Mouse (Mus musculus) cerebellum, postnatal 36 days (tissue): ENCODE results near the gene Ccl2.

Experiments
- DNase-seq, 2 experiments: peaks; one replicate each; pipeline ENCODE4 v3.0.0; 2021 to 2022; ENCODE audit warnings: mixed read lengths in 2 of 2

The Ccl2 gene

DNA sequence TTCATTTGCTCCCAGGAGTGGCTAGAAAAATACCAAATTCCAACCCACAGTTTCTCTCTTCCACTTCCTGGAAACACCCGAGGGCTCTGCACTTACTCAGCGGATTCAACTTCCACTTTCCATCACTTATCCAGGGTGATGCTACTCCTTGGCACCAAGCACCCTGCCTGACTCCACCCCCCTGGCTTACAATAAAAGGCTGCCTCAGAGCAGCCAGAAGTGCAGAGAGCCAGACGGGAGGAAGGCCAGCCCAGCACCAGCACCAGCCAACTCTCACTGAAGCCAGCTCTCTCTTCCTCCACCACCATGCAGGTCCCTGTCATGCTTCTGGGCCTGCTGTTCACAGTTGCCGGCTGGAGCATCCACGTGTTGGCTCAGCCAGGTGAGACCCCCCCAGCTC is at the start of gene Ccl2:
Ccl2 (plus strand) TSS at position 216 of the 400 bp plus-strand sequence.
- peak; percentile 10 to 20 for DNase-seq

GRCm38 (mm10) chr11:81996172-81996841 is 39.1 kb upstream of the Ccl2 start:
- DNase-seq, result peak; percentile 69 to 76

- DNase-seq, result no peak
These were observed 38.3 kb upstream of the Ccl2 start for GRCm38 (mm10) chr11:81997085-81997484.

DNA sequence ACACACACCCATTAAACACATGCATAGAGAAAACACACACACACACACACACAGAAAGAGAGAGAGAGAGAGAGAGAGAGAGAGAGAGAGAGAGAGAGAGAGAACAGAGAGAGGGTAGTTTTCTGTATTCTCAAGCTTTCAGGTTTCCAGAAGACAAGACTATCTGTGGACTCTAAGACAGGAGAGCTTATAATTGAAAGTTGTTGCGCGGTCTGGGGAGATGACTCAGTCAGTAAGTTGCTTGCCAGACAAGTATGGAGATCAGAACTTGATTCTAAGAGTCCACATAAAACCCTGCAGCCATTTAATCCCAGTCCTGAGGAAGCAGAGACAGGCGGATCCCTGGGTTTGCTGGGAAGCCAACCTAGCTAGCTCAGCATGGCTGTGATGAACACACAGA is 36.7 kb upstream of the Ccl2 start:
- no peak for DNase-seq

- no peak for DNase-seq
These were observed 35.9 kb upstream of the Ccl2 start for GRCm38 (mm10) chr11:81999469-81999868.

DNA sequence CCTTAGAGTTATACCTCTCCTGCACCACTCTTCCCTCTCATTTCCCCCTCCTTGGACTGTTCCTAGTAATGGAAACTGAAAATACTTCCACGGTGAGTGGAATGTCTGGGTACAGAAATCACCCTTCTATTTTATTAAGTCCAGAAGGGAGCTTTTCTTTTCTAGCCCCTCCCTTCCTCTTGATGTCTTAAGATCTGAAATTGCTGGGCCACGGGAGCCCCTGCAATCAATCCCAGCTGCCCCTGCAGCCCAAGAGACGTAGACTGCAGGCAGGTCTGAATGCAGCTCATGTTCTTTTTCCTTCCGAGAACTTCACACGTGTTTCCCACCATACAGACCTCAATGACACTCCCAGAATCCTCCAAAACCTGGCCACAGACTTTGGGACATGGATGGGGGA is 34.8 kb upstream of the Ccl2 start:
- DNase-seq, result no peak

DNA sequence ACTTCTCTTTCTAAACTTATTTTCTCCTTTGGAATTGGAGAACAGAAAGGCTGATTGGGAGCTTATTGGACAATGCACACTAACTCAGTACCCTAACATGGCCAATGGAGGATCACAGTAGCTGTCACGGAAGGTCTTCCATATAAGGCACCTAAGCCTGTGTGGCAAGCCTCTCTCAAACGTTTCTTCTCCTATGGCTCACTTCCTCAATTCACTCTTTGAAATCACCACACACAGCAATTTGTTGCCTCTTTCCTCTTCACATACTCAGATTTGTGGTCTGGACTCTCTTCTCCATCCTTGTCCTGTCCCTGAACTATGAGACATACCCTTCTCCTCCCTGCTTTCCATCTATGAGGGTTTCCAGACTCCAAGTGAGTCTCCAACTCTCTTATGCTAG is 30.6 kb upstream of the Ccl2 start:
- DNase-seq, result no peak

DNA sequence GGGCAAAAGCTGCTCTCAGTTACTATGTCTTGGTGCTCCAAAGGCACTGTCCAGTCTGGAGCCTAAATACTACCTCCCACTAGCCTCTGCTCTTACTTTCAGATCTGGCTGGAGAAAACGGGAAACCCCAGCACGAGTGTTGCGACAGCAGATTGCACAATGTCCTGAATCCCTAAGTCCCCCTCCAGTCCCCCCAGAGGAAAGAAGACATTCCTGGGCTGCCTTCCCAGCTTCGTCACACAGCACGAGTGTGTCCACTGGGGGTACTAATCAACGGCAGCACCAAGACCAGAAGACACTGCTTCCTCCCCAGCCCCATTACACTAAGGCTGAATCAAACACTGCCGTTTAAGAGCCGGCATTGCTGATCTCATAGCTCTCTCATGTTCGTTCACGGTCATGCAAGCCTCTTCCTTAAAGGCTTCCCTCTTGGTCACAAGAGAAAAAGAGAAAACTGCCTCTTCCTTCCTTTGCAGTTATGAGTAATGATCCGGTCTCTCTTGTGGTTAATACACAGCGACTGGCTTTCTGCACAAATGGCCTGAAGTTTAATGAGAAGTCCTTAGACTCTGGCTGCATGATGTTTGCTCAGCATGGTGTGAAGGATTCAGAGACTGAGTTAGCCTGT is 28.5 kb upstream of the Ccl2 start:
- no peak for DNase-seq

DNA sequence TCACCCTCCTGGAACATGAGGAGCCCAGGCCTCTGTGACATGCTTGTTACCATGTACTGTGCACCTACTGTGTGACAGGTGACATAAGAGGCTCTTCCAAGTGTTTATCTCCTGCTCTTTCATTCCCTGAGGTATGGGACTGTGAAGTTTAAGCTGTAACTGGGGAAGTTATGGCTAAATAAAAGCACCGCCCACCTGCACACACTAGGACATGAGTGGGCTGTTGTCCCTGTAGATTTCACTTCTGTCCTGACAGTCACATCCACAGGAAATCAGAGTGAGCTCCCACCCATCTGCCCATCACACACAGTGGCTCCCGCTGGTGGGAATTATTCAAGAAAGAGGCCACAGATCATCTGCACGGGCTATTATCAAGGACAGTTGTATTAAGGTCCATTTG is 25.3 kb upstream of the Ccl2 start:
- DNase-seq, result no peak

DNA sequence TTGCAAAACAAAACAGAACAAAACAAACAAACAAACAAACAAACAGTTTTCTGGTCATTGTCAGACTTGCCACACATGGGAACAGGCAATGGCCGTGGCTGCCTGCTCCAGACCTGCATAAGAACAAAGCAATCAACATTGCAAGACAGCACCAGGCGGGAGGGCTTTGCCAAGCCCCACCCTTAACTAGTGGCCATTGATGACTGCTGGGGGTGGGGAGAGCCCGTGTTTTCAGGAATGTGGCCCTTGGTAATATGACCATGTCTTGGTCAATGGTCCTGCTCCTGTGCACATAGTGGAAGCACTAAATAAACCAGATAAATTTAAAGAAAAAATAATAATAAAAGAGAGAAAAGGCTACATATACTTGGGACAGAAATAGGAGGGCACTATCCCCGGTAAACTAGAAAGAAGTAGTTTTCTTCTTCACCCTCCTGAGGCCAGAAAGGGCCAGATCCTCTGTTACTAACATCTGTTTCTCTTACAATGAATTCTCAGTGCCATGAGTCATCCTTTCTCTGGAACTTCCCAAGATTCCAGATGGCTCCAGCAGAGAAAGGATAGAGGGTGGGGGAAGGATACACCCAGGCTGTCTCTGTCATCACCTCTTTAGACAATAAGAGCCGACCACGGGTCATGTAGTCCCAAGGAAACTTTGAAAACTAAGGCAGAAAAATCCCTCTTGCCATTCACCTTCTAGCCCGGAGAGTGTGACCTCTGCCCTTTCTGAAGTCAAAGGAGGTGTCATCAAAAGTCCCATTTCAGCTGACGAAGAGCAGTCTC is 23.8 kb upstream of the Ccl2 start:
- no peak for DNase-seq

DNA sequence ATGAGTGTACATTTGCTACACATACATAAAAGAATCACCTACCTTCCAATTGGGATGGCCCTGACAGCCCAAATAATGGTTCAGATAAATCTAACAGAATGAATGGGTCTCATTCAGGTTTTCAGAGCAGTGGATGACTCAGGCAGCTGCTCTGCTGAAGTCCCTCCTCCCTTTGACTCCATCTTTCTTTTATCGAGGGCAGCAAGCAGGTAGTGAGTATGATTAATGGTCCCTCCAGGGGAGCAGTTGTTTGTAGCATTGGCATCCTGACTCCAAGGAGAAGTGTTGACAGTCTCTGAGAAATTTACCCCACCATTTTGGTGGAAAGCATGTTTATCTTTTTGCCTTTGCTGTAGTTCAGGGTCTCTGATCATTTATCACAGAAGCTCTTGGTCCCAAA is 21.6 kb upstream of the Ccl2 start:
- DNase-seq, result no peak

DNA sequence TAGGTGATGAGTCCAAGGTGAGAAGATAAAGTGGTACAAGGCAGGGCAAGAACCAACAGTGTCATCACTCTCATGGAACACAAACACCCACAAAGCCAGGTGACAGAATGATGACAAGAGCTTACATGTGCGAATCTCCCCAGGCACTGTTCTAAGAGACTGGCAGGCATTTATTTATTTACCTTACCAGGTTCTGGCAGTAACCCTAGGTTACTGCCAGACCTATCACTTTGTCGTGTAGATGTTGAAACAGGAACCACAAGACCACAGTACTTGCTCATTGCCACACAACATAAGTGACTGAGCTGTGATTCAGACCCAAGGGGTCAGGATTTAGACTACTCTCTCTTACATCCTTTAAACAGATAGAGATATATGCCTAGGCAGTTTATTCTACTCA is 20.3 kb upstream of the Ccl2 start:
- DNase-seq, result no peak

GRCm38 (mm10) chr11:82016181-82016780 is 19.1 kb upstream of the Ccl2 start:
- DNase-seq, result no peak

DNA sequence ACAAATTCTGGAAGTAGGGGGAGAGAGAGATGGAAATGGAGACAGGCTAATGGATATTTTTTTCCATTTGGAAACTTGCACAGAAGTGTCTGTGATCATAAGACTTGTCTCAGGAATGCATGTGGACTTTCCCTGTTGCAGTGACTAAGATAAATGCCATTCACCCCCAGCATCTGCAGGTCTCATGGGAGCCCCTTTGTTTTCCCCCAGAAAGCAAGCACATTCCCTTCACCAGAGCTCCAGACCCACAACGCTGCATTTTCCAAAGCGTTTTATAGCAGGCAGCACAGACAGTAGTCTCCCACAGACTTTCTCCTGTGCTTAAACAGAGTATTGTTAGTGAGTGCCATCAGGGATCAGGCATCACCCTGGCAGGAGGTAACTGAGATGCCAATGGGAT is 16.0 kb upstream of the Ccl2 start:
- no peak for DNase-seq

DNA sequence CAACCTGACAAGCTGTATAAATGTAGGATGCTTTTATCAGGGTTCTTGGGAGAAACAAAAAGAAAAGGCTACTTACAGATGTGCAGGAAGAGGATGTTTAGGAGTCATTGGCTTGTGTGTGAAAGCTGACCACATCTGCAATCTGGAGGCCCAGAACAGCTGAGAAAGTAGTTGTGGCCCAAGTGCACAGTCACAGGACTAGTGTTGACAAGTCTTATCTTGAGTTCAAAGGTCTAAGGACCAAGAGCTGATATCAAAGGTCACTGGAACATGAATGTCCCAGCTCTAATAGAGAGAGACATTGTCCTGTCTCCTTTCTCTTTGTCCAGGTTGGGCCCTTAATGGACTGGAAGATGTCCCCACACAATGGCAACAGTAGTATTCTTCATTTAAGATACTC is 15.6 kb upstream of the Ccl2 start:
- no peak for DNase-seq

DNA sequence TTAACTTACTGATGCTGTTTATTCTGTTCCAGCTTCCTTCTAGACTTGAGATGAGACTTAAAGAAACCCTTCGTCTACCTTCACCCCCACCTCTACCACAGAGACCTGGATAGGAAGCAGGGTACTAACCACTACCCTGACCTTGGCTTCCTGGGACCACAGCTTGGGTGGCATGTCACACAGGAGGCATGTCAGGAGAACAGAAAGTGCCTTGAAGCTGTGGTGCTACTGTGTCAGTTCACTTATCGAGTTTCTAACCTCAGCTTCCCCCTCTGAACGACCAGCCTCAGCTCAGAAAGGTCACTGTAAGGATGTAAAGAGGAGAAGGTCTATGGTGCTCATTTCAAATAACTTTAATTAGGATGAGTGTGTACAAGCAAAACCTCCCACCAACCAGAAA is 14.0 kb upstream of the Ccl2 start:
- no peak for DNase-seq

- no peak for DNase-seq
These were observed 12.8 kb upstream of the Ccl2 start for GRCm38 (mm10) chr11:82022504-82023056.

- no peak for DNase-seq
These were observed 11.6 kb upstream of the Ccl2 start for GRCm38 (mm10) chr11:82023769-82024168.

- no peak for DNase-seq
These were observed 5.2 kb upstream of the Ccl2 start for GRCm38 (mm10) chr11:82030171-82030570.

DNA sequence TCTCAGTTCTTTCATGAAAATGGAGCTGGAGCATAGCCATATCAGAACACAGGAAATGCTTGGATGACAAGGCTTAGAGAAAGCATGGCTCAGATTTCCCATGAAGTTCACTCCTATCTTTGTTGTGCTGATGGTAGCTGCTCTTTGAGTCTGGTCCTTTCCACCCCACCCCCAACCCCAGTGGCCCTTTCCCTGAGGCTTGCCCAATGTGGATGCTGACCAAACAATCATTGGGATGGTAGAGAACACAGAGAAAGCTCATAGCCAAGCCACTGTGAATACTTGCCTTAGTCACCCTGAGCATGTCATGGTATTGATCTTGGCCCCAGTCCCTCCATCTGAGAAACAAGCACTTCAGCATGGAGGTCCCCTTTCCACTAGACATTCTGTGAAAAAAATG is 3.2 kb upstream of the Ccl2 start:
- DNase-seq, result no peak

- no peak for DNase-seq
These were observed 2.6 kb upstream of the Ccl2 start for GRCm38 (mm10) chr11:82032678-82033344.

- no peak for DNase-seq
These were observed 925 bp upstream of the Ccl2 start for GRCm38 (mm10) chr11:82034446-82034845.

- DNase-seq, result no peak
These were observed 486 bp downstream of the Ccl2 start for GRCm38 (mm10) chr11:82035857-82036256.
